Mouse (Mus musculus): ENCODE measurements around the gene Hist2h2ac.

GRCm38 (mm10) chr3:96261623-96262022, 40.9 kb upstream of the Hist2h2ac start:
- no peak for TF ChIP-seq CTCF (IDR thresholded peaks at IDR 0.05; ENCODE audit: low read depth, low read length)
- no peak for TF ChIP-seq GATA2 (IDR thresholded peaks at IDR 0.05; ENCODE audit: borderline replicate concordance, low read depth, low read length)
- TF ChIP-seq GATA1 (IDR thresholded peaks at IDR 0.05; ENCODE audit: borderline replicate concordance, low read length): no peak
- TF ChIP-seq TAL1 (conservative IDR thresholded peaks at IDR 0.05; ENCODE audit: low read depth, low read length): no peak
